Mouse (Mus musculus): Measurements from ENCODE around the gene Fbxo28.
"Not testable (repeated sequence)": the region's sequence is repeated elsewhere in the genome, so short reads cannot be mapped to it uniquely, and the experiment has no call there.

The Fbxo28 gene

DNA sequence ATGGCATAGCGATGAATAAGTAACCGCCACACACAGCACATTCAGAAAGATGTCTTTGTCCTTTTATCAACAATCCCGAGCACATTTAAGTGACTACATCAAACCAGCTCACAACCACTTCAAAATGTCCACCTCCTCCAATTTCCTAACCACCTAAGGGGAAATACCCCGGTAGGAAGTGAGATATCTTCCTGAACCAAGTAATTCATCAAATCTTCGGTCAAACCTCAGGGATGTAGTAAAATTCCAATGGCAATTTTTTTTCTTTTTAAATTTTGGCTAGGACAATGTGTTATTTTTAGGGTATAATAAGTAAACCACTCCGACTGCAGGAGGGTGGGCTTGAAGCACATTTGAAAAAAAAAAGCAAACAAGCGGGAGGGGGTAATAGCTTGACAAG lies 1.1 kb downstream of the Fbxo28 start:
- DNase-seq, result no peak

DNA sequence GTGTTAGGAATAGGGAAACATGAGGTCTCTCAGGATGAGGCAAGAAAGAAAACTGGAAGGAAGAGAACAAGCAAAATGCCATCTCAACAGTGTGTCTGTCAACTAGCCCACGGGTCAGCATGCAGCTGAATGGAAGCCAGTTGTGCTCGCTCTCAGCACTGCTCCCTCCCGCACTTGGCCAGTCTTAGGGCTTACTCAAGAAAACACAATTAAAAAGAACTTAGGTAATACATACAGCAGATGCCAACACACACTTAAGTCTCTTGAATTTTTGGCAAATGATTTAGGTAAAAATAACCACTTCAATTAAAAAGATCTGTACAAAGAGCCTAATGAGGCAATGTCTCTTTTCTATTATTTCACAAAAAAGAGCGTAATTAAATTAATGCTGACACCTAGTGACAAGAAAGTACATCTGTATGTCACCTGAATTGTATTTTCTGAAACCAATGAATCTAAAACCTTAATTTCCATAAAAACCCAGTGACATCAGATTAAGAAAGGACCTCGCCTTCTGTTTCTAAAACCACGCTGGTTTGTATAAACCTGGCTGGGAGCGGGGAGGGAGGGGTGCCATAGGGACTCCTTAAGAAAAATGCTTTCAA lies 2.4 kb downstream of the Fbxo28 start:
- DNase-seq, result no peak

GRCm38 (mm10) chr1:182333766-182334437 lies 7.5 kb downstream of the Fbxo28 start:
- no peak for DNase-seq

GRCm38 (mm10) chr1:182332090-182333034 lies 9.1 kb downstream of the Fbxo28 start:
- no peak for DNase-seq

GRCm38 (mm10) chr1:182325919-182326318 lies 15.5 kb downstream of the Fbxo28 start:
- no peak for DNase-seq

DNA sequence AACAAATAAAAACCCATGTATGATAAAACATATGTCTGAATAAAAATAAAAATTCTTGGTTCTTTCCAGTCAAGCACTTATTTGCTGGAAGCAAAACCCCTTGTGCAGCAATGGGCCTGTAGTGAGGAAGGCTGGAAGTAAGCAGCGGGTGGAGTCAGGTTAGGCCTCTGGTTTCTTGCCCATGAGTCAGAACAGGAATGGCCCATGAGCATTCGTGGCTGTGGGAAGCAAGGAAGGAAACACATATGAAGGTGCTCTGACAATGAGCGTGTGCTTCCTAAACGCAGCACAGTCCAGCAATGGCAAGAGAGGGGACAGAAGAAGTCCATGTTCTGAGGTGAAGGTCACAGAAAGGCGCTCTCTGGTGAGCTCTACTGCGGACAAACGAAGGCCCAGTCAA lies 16.9 kb downstream of the Fbxo28 start:
- DNase-seq, result no peak

- DNase-seq, result no peak
Measured at GRCm38 (mm10) chr1:182323139-182323538, 18.3 kb downstream of the Fbxo28 start.

- no peak for DNase-seq
Measured at GRCm38 (mm10) chr1:182314201-182314600, 27.2 kb downstream of the Fbxo28 start.

- DNase-seq, result no peak
Measured at GRCm38 (mm10) chr1:182313181-182313580, 28.2 kb downstream of the Fbxo28 start.

GRCm38 (mm10) chr1:182311376-182311775 lies 30.1 kb downstream of the Fbxo28 start:
- DNase-seq, result no peak

GRCm38 (mm10) chr1:182310316-182310715 lies 31.1 kb downstream of the Fbxo28 start:
- DNase-seq, result no peak

GRCm38 (mm10) chr1:182309403-182309802 lies 32.0 kb downstream of the Fbxo28 start:
- no peak for DNase-seq

GRCm38 (mm10) chr1:182302916-182303315 lies 38.5 kb downstream of the Fbxo28 start:
- DNase-seq, result no peak

- no peak for DNase-seq
Measured at GRCm38 (mm10) chr1:182302176-182302870, 39.1 kb downstream of the Fbxo28 start.

GRCm38 (mm10) chr1:182297821-182298220 lies 43.6 kb downstream of the Fbxo28 start:
- DNase-seq, result no peak

DNA sequence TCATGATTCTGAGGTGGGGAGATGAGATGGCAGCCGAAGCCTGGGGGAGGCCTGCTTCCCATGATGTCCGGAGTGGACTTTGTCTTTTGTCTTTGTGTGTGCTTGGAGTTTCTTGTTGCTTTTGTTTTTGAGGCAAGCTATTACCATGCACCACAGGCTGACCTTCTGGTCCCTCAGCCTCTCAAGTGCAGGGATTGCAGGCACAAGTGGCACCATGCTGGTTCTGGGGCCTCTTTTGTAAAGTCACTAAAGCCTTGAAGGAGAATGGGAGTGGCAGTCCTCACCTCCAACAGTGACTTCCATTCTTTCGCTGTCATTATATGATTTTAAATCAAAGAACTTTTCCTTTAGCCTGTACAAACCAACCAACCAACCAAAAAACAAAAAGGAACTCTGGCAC lies 44.2 kb downstream of the Fbxo28 start:
- no peak for DNase-seq

DNA sequence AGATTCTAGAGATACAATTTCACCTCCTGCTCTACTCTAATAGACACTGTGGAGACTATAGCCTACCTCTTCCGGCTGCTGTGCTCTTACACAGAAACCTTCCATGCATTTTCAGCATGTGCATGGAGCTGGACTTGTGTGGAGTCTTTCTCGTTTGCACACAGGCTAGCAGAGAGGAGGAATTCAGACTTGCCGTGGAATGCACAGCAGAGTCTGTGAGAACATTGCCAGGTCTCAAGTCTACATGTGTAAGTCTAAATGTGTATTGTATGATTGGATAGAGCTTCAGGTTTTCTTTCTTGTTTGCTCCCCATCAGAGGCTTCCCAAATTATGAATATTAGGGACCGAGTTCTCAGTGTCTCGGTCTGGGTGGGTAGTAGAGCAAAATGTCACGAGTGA lies 44.6 kb downstream of the Fbxo28 start:
- no peak for DNase-seq

GRCm38 (mm10) chr1:182296141-182296540 lies 45.3 kb downstream of the Fbxo28 start:
- no peak for DNase-seq

DNA sequence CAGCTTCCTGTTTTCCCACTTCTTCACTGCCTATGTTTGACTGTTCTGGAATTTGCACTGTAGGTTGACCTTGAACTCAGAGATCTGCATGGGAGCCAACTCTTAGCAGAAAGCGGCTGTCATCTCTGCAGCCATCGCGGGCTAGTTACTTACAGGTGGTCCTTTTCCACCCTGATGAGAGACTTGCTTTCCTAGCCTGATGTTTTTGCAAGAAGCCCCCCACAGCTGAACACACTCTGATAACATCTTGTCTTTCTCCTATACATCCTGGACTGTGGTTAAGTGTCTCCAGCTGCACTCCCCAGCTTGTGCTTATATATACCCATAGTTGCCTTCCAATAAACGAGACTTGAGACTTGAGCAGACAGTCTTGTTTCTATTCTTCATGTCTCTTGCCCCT lies 49.1 kb downstream of the Fbxo28 start:
- DNase-seq, result no peak

GRCm38 (mm10) chr1:182290741-182291140 lies 50.7 kb downstream of the Fbxo28 start:
- DNase-seq, result not testable (repeated sequence)

DNA sequence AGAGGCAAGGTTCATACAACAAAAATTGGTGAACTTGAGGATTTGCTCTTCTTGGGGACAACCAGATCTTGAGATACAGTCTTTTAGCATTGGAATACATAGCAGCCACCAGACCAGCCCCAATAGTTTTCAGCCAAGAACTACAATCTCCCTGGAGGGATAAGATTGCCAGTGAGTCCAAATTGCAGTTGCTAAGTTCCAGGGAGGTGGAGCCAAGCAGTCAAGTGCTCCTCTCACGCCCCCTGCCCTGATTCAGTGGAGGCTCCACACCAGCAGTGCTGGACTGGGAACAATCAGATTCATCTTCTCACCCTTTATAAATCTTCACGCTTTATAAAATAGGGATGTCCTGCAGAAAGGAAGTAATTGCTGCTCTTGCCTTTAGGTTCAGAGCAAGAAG lies 51.6 kb downstream of the Fbxo28 start:
- no peak for DNase-seq

DNA sequence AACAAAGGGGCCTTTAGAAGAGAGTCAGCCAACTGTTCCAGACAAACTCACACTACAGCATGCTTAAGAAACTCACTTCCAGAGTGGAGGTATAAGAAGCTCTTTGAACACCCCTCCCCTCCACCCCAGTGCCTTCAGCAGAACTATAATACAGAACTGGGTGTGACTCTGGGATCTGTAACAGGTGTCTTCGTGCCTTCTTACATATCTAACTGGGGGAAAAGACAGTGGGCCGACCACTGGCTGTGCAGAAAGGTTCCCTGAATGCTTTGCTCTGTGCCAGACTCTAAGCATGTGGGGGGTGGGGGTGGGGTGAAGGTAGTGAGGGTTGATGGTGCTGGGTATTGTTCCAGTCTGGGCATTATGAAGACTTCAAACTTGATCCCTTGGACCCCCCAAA lies 52.8 kb downstream of the Fbxo28 start:
- no peak for DNase-seq

DNA sequence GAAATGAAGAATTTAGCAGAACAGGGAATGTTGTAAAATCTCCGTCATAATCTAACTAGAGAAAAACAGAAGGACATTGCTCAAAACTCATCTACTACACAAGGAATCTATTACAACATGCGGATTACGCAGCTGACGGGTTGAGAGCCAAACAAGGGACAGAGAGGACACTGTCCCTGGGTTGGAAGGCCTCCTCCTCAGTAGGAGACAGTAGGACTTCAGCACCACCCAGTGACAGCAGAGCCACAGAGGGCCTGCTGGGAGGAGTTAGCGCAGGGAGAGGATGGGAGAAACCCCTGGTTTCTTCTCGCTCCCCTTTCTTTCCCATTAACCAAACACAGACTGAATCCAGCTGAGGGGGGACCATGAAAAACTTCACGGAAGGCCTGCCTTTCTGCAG lies 53.6 kb downstream of the Fbxo28 start:
- no peak for DNase-seq
